Mouse (Mus musculus) central nervous system, embryonic 14 days (tissue): ENCODE results near the gene Cfap44. TPM values are rescaled to one million over a fixed set of nuclear protein-coding genes. Genes with fewer than 3 reads are reported as not detected.

Experiments used
- polyA plus RNA-seq: library from polyadenylated mRNA; depleted of rRNA; stranded (reverse); fragments of >200 nt; gene quantifications from 2 replicates; pipeline ENCODE4 v1.2.3, GENCODE M21; 2012; rRNA removed

Gene Cfap44
- 8.7 and 10.0 TPM in 2 replicates for polyA plus RNA-seq

GRCm38 (mm10) chr16:44394577-44395243, at the start of gene Cfap44:
TSS of gene Cfap44 (plus strand) at chr16:44394796.

GRCm38 (mm10) chr16:44347071-44347901, 47.3 kb upstream of the Cfap44 start, which contains the start of gene Spice1:
TSS of gene Spice1 (plus strand) at chr16:44347121.

Other genes with a start within 250 kb of the Cfap44 start
- gene Usf3, start 221.6 kb upstream of the Cfap44 start, polyA plus RNA-seq = 9.0 and 10.0 TPM in 2 replicates
- gene Sidt1, start 61.6 kb upstream of the Cfap44 start, polyA plus RNA-seq = 5.1 and 5.7 TPM in 2 replicates
- gene Spice1, start 47.7 kb upstream of the Cfap44 start, polyA plus RNA-seq = 21.3 and 24.1 TPM in 2 replicates
- 22.9 and 29.9 TPM in 2 replicates for gene Boc, start 164.1 kb downstream of the Cfap44 start, polyA plus RNA-seq